Mouse (Mus musculus) heart, postnatal 10 days (tissue): ENCODE results near the gene Dnah7c. TPM values are rescaled to one million over a fixed set of nuclear protein-coding genes. Genes with fewer than 3 reads are reported as not detected.

Source experiments
- DNase-seq, 2 experiments: peaks; one replicate each; pipeline ENCODE4 v3.0.0; 2021
- intact Hi-C: fragments of 180-260 bp; cut with DNase I; formaldehyde crosslinking; loops from one replicate; pipeline ENCODE4 v1.15.1; 2025
- total RNA-seq, 2 experiments: library from RNA; stranded (reverse); gene quantifications; 2 replicates each; pipeline ENCODE4 v1.2.3; 2021

The Dnah7c gene
- total RNA-seq, 2 experiments from 2014 or later = 0.12 TPM; not detected in 1

DNA sequence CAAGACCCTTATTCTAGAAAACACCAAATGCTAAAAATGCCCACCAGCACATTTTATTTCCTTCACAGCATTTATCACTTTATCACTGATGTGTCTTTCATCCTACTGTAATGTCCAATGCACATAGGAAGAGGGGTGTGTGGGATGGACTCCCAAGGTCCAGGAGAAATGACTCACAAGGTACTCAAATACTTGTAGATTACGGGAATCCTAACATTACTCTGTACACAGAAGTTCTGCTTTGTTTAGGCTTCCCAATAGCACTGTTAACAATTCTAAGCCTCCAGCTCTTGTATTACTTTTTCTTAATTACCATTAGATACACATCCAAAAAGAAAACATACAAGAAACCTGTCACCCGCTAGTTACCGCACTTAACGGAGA lies 426.8 kb downstream of the Dnah7c start:
- intact Hi-C loops = loop anchor here (5.0 kb wide), 1 partner anchor 75 kb away; no protein-coding TSS in a partner anchor
- DNase-seq = peak in 1 of 2 experiments; percentile 6

DNA sequence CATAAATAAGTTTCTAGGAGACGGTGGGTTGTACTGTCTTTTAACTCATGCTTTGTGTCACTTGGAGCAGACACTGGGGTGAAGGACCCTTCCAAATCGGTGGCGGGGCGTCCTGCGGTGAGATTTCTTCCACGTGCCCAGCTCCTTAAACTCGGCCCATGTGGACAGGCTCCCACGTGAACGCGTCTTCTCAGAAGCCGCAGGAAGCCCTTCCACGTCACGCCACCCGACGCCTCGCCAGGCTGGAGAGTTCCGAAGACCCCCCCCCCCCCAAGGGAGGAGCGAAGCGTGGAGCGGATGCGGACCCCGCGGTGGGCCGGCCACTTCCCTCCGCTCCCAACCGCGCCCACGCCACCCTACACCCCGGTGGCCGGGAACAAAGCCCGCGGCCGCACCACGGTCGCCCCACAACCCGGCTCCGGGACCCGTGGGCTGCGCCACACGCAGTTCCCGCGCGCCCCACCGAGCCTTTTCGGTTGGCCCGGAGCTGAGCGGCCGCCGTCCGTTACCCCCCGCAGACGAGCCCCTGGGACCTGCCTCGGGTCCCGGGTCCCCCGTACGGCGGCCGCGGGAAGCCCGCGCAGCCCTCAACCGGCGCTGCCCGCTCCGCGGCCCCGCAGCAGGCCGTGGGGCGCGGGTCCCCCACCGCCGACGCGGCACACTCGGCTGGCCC lies 427.3 kb downstream of the Dnah7c start:
- intact Hi-C loops = loop anchor here (5.0 kb wide), 1 partner anchor 75 kb away; no protein-coding TSS in a partner anchor
- peak; percentile 63 to 77 for DNase-seq

DNA sequence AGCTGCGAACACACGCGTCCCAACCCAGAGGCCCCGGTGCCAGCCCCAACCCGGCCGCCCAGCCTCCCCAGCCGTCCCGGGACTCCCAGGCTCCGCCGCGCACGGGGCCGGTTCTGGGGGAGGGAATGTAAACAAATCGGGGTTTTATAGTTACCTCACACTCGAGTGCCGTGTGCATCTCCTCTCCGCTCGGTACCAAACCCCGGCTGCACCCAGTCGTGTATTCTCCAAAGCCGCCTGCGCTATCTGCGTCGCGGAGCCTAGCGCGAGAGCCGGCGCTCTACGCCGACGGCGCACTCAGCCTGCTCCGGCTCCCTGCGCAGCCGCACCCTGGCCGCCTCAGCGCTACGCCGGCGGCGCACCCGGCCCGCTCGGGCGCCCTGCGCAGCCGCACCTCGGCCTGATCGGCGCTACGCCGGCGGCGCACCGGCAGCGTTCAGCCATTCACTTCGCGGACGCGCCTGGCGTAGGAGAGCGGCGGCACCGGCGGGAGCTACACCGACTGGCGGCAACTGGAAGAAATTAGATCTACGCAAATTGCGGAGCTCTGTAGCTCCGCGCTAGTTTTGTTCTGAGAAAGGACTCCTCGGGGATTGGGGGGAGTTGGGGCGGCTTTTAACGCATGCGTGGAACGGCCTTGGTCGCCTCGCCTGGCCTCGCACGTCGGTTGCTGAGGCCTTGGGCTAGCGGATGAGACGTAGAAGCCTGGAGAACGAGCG lies 428.1 kb downstream of the Dnah7c start:
- intact Hi-C loops = loop anchor here (5.0 kb wide), 1 partner anchor 74 kb away; no protein-coding TSS in a partner anchor
- peak; percentile 99 for DNase-seq

DNA sequence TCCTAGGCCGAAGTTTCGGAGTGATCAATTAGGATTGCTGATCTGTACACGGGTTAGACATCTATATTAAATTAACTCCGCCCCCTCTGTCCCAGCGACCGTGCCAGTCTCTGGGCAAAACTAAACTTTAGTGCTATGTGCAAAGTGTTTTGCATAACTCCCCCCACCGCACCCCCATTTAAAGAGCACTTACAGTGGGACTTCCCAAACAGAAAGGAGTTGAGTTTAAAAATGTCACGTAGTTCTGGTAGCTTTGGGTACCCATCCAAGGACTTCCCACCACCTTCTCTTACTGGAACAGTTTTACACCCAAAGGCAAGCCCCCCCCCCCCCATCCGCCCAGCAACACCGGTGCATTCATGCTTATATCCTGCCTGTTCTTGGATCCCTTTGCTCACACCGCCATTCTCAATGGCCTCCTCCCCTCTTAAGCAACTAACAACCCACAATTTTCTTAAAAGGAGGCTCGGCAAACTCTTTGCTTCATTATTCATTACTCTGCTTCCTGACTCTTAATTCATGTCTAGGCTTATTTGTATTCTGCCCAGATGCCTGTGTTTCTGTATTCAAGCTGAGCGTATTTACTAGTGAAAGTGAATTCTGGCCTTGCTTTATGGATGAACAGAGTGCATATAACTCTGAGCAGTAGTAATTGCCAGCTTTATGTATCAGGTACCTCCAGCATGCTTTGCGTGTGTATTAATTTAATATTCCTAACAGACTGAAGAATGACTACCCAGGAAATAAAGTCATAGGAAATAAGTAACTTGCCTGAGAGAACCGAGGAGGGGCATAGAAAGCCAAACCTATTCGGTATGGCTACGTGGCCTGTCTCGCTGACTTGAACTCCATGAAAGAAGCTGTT lies 428.9 kb downstream of the Dnah7c start:
- peak in 1 of 2 experiments; percentile 8 for DNase-seq
- intact Hi-C loops = loop anchor here (5.0 kb wide), 1 partner anchor 73 kb away; no protein-coding TSS in a partner anchor

DNA sequence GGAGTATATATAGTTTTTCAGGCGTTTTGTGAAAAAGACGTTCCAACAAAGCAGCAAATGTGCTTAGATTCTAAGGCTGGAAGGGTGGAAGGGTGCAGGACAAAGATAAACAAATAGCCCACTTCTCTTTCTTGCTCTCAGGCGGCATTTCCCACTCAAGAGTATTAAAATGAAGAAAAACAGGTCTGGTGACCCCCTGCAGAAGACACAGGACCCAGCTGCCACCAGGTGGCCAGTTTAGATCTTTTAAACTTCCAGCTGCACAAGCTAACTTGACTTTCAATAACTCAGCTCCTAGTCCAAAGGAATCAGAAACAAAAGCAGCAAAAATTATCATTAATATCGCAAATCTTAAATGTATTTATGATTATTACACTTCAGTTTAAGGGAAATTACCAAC lies 431.1 kb downstream of the Dnah7c start:
- DNase-seq = no peak
- intact Hi-C loops = no loop called here
